Mouse (Mus musculus): ENCODE results near the gene Wdr31. TPM values are rescaled to one million over a fixed set of nuclear protein-coding genes. Genes with fewer than 3 reads are reported as not detected.

Wdr31 gene
- total and polyA plus RNA-seq, 2 experiments from 2014 or later = 9.5 to 20.0 TPM

DNA sequence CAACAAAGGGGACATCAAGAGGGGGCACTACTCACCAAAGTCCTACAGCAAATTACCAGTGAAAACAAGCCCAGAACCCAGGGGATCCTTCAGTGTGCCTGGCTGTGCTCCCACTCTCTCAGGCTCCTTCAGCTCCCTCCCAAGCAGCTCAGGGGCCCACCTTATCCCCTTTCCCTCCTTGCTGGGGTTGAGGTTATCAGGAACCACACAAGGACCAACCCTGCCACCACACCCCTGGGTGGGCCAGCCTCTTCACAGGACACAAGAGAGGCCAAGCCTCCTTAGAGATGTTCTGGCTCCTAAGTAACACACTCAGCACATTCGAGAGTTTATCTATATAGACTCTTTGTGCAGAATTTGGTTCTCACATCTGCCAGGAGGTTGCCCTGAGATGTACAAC lies 45.9 kb upstream of the Wdr31 start:
- ATAC-seq = no peak
- WGBS = 77% methylated on average over 1 of the region's 1 CpGs
- Histone ChIP-seq H3K4me3 (ENCODE audit: low read depth, low read length) (no peak overlapping the region), H3K9ac (no peak overlapping the region), H3K27ac (ENCODE audit: low read depth, low read length) (no peak overlapping the region), H3K27me3 (ENCODE audit: insufficient read depth, low read length) (no peaks in the 10 kb centered on the region), H3K4me1 (ENCODE audit: insufficient read depth) (peaks cover 7% of the 10 kb centered on the region; the same call in 1 of the 2 replicates), H3K9me3 (ENCODE audit: low read length) (no peaks in the 10 kb centered on the region), H3K36me3 (ENCODE audit: insufficient read depth) (peaks cover 20% of the 10 kb centered on the region), H3K4me2 (ENCODE audit: low read depth) (no peak overlapping the region)
- no peak for TF ChIP-seq CTCF (IDR thresholded peaks at IDR 0.05; ENCODE audit: low read depth)
- no peak for DNase-seq

GRCm38 (mm10) chr4:62516079-62516478 lies 45.4 kb upstream of the Wdr31 start:
- TF ChIP-seq CTCF (IDR thresholded peaks at IDR 0.05; ENCODE audit: low read depth) = no peak
- WGBS = 60% methylated on average over 2 of the region's 2 CpGs
- no peak for DNase-seq

GRCm38 (mm10) chr4:62515490-62515889 lies 44.8 kb upstream of the Wdr31 start:
- TF ChIP-seq CTCF (IDR thresholded peaks at IDR 0.05; ENCODE audit: low read depth) = no peak
- Histone ChIP-seq H3K36me3 (ENCODE audit: insufficient read depth) (peaks cover 30% of the 10 kb centered on the region), H3K4me1 (ENCODE audit: insufficient read depth) (peaks cover 7% of the 10 kb centered on the region; the same call in 1 of the 2 replicates), H3K4me2 (ENCODE audit: low read depth) (no peak overlapping the region), H3K4me3 (ENCODE audit: low read depth, low read length) (no peak overlapping the region), H3K9me3 (ENCODE audit: low read length) (no peaks in the 10 kb centered on the region), H3K9ac (no peak overlapping the region), H3K27me3 (ENCODE audit: insufficient read depth, low read length) (no peaks in the 10 kb centered on the region), H3K27ac (ENCODE audit: low read depth, low read length) (no peak overlapping the region)
- no peak for ATAC-seq
- WGBS = 87% methylated on average over 3 of the region's 3 CpGs
- DNase-seq = no peak

More at GRCm38 (mm10) chr4:62516079-62516478, 45.4 kb upstream of the Wdr31 start:
- H3K27ac ChIP-seq (ENCODE audit: low read depth, low read length) = no peak overlapping the region
- H3K27me3 ChIP-seq (ENCODE audit: insufficient read depth, low read length) = no peaks in the 10 kb centered on the region
- no peak overlapping the region for H3K4me2 ChIP-seq (ENCODE audit: low read depth)
- peaks cover 7% of the 10 kb centered on the region; the same call in 1 of the 2 replicates for H3K4me1 ChIP-seq (ENCODE audit: insufficient read depth)
- H3K36me3 ChIP-seq (ENCODE audit: insufficient read depth) = peaks cover 25% of the 10 kb centered on the region
- H3K9me3 ChIP-seq (ENCODE audit: low read length) = no peaks in the 10 kb centered on the region
- no peak for ATAC-seq
- no peak overlapping the region for H3K4me3 ChIP-seq (ENCODE audit: low read depth, low read length)
- H3K9ac ChIP-seq = no peak overlapping the region

DNA sequence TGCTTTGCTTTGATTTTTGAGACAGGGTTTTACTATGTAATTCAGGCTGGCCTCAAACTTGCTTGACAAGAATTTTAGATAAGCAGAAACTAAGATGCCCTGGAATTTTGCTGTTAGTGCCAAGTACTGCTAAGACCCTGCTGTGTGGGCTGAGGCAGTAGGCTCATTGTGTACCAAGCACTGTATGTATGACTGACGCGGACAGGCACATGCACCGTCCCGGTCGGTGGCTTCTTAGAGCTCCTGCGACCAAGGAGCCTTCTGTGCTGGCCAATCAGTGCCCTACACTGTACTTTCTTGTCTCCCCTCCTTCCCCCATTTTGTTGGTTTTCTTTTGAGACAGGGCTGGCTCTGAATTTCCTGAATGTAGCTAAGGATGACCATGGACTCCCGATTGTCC lies 44.3 kb upstream of the Wdr31 start:
- no peak for TF ChIP-seq CTCF (IDR thresholded peaks at IDR 0.05; ENCODE audit: low read depth)
- H3K9me3 ChIP-seq (ENCODE audit: low read length) = no peaks in the 10 kb centered on the region
- ATAC-seq (no peak), DNase-seq (no peak)
- peaks cover 35% of the 10 kb centered on the region for H3K36me3 ChIP-seq (ENCODE audit: insufficient read depth)
- H3K4me1 ChIP-seq (ENCODE audit: insufficient read depth) = peaks cover 7% of the 10 kb centered on the region; the same call in 1 of the 2 replicates
- no peaks in the 10 kb centered on the region for H3K27me3 ChIP-seq (ENCODE audit: insufficient read depth, low read length)
- H3K9ac ChIP-seq = no peak overlapping the region
- H3K4me2 ChIP-seq (ENCODE audit: low read depth) = no peak overlapping the region
- 82% methylated on average over 7 of the region's 7 CpGs for WGBS
- no peak overlapping the region for H3K4me3 ChIP-seq (ENCODE audit: low read depth, low read length)
- no peak overlapping the region for H3K27ac ChIP-seq (ENCODE audit: low read depth, low read length)

GRCm38 (mm10) chr4:62513998-62514506 lies 43.4 kb upstream of the Wdr31 start:
- H3K9me3 ChIP-seq (ENCODE audit: low read length) = no peaks in the 10 kb centered on the region
- H3K9ac ChIP-seq = no peak overlapping the region
- no peaks in the 10 kb centered on the region for H3K27me3 ChIP-seq (ENCODE audit: insufficient read depth, low read length)
- peaks cover 44% of the 10 kb centered on the region for H3K36me3 ChIP-seq (ENCODE audit: insufficient read depth)
- no peak overlapping the region for H3K4me2 ChIP-seq (ENCODE audit: low read depth)
- no peak overlapping the region for H3K4me3 ChIP-seq (ENCODE audit: low read depth, low read length)
- peaks cover 4% of the 10 kb centered on the region; the same call in 1 of the 2 replicates for H3K4me1 ChIP-seq (ENCODE audit: insufficient read depth)
- no peak overlapping the region for H3K27ac ChIP-seq (ENCODE audit: low read depth, low read length)
- no peak for TF ChIP-seq CTCF (IDR thresholded peaks at IDR 0.05; ENCODE audit: low read depth)
- 53% methylated on average over 11 of the region's 11 CpGs for WGBS
- DNase-seq (no peak), ATAC-seq (no peak)

DNA sequence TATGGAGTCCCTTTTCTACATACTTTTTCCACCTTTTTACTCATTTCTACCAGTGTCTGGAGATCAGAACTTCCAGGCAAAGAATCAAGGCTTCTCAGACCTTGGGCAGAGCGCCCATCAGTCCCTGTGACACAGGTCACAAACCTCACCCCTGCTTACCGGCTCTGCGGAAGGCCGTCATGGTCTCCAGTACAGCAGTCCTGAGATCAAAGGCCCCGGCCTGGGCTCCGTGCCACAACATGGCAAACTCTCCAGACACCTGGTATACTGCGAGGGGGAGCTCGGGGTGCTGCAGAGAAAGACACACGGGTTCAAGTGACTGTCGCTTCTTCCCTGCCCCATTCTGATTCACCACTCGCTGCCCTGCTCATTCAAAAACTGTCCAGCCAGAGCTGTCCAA lies 39.2 kb upstream of the Wdr31 start:
- ATAC-seq = no peak
- no peaks in the 10 kb centered on the region for H3K9me3 ChIP-seq (ENCODE audit: low read length)
- H3K9ac ChIP-seq = no peak overlapping the region
- no peak overlapping the region for H3K4me3 ChIP-seq (ENCODE audit: low read depth, low read length)
- DNase-seq = no peak
- H3K27ac ChIP-seq (ENCODE audit: low read depth, low read length) = no peak overlapping the region
- no peak overlapping the region for H3K4me2 ChIP-seq (ENCODE audit: low read depth)
- H3K36me3 ChIP-seq (ENCODE audit: insufficient read depth) = peaks cover 62% of the 10 kb centered on the region
- WGBS = 87% methylated on average over 11 of the region's 11 CpGs
- no peaks in the 10 kb centered on the region for H3K4me1 ChIP-seq (ENCODE audit: insufficient read depth)
- no peaks in the 10 kb centered on the region for H3K27me3 ChIP-seq (ENCODE audit: insufficient read depth, low read length)
- no peak for TF ChIP-seq CTCF (IDR thresholded peaks at IDR 0.05; ENCODE audit: low read depth)

DNA sequence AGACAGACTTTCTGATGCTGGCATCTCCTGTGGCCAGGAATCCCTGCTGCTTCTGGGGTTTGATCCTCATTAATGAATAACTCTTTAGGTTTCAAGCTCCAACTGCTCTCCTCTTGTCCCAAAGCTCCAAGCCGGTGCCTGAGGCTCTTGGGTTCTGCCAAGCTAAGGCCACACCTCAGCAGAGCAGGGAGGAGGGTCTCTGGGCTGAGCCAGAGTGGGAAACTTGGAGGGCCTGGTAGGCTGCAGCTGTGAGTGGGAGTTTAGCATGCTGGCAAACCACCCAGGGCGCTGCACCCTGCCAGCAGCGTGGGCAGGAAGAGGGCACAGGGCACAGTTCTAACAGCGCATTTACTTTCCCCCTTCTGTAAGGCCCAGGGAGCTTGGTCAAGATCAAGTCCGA lies 38.1 kb upstream of the Wdr31 start:
- ATAC-seq (no peak), DNase-seq (no peak)
- Histone ChIP-seq H3K27ac (ENCODE audit: low read depth, low read length) (no peak overlapping the region), H3K4me3 (ENCODE audit: low read depth, low read length) (no peak overlapping the region), H3K9ac (no peak overlapping the region), H3K4me1 (ENCODE audit: insufficient read depth) (no peaks in the 10 kb centered on the region), H3K4me2 (ENCODE audit: low read depth) (no peak overlapping the region), H3K36me3 (ENCODE audit: insufficient read depth) (peaks cover 62% of the 10 kb centered on the region), H3K27me3 (ENCODE audit: insufficient read depth, low read length) (no peaks in the 10 kb centered on the region), H3K9me3 (ENCODE audit: low read length) (no peaks in the 10 kb centered on the region)
- 95% methylated on average over 5 of the region's 5 CpGs for WGBS
- no peak for TF ChIP-seq CTCF (IDR thresholded peaks at IDR 0.05; ENCODE audit: low read depth)
